Mouse (Mus musculus) spleen, embryonic (tissue): ENCODE measurements around the gene Fam184b.

Experiments
- CTCF ChIA-PET: fragments of 350-600 bp; sonication (Branson Sonifier 250); formaldehyde crosslinking; loops from one replicate; lab custom pipeline; 2022; lab: Charles Lee

Gene Fam184b

GRCm38 (mm10) chr5:45599056-45599455 lies 40.4 kb downstream of the Fam184b start:
- CTCF ChIA-PET = no interaction called here

- CTCF ChIA-PET = no interaction called here
These were observed 43.9 kb downstream of the Fam184b start for GRCm38 (mm10) chr5:45595363-45596039.

- CTCF ChIA-PET = no interaction called here
These were observed 46.1 kb downstream of the Fam184b start for GRCm38 (mm10) chr5:45593276-45593675.

DNA sequence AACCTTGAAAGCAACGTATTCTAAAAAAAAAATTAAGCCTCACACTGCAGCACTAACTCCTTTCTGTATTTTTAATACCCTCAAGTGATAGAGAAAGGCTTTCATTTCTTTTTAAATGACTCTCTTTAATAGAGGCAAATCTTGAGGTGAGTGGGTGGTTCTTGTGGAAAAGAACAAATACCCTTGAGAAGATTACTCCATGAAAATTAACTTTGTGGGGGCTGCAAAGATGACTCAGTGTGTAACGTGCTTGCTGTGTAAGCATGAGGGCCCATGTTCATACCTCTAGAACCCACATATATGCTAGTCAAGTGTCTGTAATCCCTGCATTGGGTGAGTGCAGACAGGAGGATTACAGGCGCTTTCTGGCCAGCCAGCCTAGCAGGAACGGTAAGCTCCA lies 49.3 kb downstream of the Fam184b start:
- CTCF ChIA-PET = no interaction called here

- CTCF ChIA-PET = no interaction called here
These were observed 54.8 kb downstream of the Fam184b start for GRCm38 (mm10) chr5:45584601-45585000.

- CTCF ChIA-PET = no interaction called here
These were observed 59.1 kb downstream of the Fam184b start for GRCm38 (mm10) chr5:45580279-45580678.

DNA sequence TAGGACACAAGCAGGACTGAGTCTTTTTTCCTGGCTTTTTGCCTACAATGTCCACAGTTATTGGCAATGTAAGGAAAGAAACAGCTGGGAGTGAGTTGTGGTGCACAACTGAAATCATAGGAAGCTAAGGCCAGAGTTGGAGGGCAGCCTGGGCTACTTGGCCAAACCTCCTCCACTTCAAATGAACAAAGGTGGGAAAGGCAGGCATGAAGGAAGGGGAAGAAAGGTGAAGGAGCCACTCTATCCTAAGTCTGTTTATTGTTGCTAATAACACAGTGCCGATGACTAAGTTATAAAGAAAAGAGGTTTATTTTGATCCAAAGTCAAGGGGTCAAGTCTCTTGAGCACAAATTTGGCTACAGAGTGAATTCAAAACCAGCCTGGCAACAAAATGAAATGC lies 62.0 kb downstream of the Fam184b start:
- CTCF ChIA-PET = no interaction called here

GRCm38 (mm10) chr5:45576716-45577115 lies 62.7 kb downstream of the Fam184b start:
- CTCF ChIA-PET = no interaction called here

GRCm38 (mm10) chr5:45572816-45573215 lies 66.6 kb downstream of the Fam184b start:
- CTCF ChIA-PET = no interaction called here

- CTCF ChIA-PET = no interaction called here
These were observed 73.6 kb downstream of the Fam184b start for GRCm38 (mm10) chr5:45565829-45566228.

GRCm38 (mm10) chr5:45564054-45564453 lies 75.4 kb downstream of the Fam184b start:
- CTCF ChIA-PET = no interaction called here

- CTCF ChIA-PET = no interaction called here
These were observed 89.8 kb downstream of the Fam184b start for GRCm38 (mm10) chr5:45549586-45549985.

GRCm38 (mm10) chr5:45543374-45543773 lies 96.0 kb downstream of the Fam184b start:
- CTCF ChIA-PET = no interaction called here

GRCm38 (mm10) chr5:45539502-45539901 lies 99.9 kb downstream of the Fam184b start:
- CTCF ChIA-PET = no interaction called here

DNA sequence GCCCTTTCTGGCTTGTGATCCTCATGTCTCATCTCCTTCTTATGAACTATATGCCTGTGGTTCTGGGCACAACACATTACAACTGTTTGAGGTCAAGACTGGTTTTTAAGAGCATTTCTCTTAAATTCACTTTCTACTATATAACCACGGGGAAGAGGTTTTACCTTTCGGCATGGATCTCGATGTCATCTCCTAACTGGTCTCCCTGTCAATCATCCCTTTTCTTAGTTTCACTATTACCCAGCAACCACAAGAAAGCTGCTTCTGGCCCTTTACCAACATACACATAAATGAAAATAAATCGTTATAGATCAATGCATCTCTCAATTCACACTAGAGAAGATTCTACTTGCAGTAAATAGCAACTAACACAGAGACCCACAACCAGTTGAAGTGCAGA lies 104.2 kb downstream of the Fam184b start:
- CTCF ChIA-PET = no interaction called here

DNA sequence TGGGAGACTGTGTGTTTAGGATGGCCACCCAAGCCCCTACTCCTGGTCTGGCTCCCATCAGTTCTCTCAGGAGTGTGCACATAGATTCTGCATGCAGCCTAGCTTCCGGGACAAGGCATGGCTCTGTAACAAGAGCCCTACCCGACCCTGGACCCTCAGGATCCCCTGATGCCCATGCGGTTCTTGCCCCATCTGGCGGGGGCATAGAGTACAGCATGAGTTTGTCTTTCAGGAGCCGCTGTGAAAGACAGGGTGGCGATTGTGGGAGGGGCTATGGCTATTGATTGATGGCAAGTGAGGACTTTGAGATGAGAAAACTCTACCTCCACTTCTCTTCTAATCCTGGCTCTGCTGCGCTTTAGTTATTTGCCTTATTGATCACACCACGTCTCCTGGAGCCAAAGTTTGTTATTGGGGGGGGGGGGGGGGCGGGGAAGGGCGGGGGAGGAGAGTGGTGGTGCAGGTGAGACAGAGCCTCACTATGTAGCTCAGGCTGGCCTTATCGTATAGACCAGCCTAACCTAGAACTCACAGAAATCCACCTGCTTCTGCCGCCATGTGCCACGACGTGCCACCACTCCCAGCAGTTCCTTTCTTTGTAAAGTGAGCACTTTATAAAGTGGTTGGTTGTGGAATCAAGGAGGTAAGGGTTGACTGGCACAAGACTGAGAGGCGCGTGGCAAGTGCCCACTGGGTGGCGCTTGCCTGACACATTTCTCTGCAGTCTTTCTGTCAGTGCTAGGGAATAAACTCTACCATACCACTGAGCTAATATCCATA lies 104.9 kb downstream of the Fam184b start:
- CTCF ChIA-PET = no interaction called here

GRCm38 (mm10) chr5:45529696-45530095 lies 109.7 kb downstream of the Fam184b start:
- CTCF ChIA-PET = no interaction called here

- CTCF ChIA-PET = no interaction called here
These were observed 113.1 kb downstream of the Fam184b start for GRCm38 (mm10) chr5:45526338-45526737.

DNA sequence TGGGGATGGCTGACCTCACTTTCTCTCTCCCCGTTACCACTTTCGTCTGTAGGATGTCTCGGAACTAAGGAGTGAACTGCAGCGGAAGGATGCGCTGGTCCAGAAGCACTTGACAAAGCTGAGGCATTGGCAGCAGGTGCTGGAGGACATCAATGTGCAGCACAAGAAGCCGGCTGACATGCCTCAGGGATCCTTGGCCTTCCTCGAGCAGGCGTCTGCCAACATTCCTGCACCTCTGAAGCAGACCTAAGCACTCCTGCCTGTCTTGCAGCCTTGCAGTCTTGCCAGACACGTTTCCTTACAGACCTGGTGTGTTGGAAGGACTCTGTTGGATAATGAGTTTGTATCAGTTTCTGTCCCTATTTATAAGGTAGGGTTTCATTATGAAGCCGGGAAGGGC lies 114.3 kb downstream of the Fam184b start:
- CTCF ChIA-PET = no interaction called here

GRCm38 (mm10) chr5:45521601-45522000 lies 117.8 kb downstream of the Fam184b start:
- CTCF ChIA-PET = interaction anchor here (0.6 to 0.7 kb wide), 3 partner anchors 51 to 1545 kb away, joined by 3 to 7 read pairs (median 6); no protein-coding TSS in a partner anchor

GRCm38 (mm10) chr5:45520809-45521110 lies 118.7 kb downstream of the Fam184b start:
- CTCF ChIA-PET = no interaction called here

DNA sequence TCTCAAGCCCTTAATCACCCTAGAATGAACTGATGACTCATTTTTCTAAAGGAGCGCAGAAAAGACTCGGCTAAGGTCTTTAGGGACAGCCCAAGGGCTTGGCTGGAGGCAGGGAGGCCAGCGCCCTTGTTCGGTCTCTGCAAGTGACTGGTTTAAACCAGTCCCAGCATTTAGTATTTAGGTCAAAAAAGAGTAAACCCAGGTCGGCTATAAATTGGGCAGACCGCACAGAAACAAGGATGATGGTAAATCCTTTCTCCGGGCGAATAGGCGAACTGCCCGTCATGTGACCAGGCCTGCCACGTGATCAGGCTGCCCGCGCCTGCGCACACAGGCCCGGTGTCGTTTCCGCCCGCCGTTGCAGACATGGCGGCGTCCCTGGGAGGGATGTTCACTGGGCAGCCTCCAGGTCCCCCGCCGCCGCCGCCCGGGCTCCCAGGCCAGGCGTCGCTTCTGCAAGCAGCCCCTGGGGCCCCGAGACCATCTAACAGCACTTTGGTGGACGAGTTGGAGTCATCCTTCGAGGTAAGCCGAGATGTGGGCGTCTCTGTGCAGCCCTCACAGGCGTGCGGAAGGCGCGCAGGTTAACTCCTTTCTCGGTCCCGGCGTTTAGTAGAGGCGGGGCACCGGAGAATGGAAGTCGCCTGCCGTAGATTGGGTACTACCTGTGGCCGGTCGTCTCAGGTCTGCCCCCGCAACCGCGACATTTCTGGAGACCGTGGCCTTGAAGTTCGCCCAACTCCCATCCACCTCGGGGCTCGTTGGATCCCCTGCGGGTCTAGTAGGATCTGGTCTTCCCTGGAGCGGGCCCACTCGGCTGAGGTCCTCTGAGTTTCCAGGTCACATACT lies 119.2 kb downstream of the Fam184b start, which contains the start of gene Med28:
Gene Med28, plus strand, starts transcription at position 270 of the 849 bp plus-strand sequence.
- CTCF ChIA-PET = no interaction called here
